ENCODE assay signal across 29 mouse cellular contexts in the genomic region with DNA sequence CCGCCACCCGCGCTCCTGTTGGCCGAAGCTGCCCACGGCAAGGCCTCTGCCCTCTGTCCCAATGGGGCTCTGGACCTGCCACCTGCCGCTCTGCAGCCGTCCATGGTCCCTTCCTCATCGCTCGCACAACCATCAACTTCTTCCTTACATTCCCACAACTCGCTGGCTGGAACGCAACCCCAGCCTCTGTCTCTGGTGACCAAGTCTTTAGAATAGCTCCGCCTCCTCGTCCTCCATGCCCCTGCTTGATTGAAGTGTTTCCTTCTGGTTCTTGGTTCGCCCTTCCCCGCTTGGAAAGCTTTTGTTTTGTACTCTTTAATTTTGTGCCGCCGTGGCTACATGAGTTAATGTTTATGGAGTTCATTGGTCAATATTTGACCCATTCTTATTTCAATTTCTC.
A peak's percentile ranks its signal among the peaks of the same experiment; 100 is the strongest.
DNase-seq lines count a peak whose midpoint lies in the region; ATAC-seq lines count a peak whose summit lies in the region.
"Had no signal": no experiment of that assay in that cellular context is flagged by ENCODE, and none has a peak within 500 bp of the region (broad histone marks: within the 10 kb centered on the region; RNA-seq: fewer than 3 reads in every experiment).

No protein-coding gene starts in this region.

- intact Hi-C loops in left cerebral cortex, postnatal 14 days (cut with DNase I), result no loop called here

- peaks cover 73% of the 10 kb centered on the region for H3K4me1 ChIP-seq in liver, embryonic 13.5 days (replicated peaks)
- peaks cover 6% of the 10 kb centered on the region; the same call in 1 of the 2 replicates for H3K4me1 ChIP-seq in midbrain, embryonic 16.5 days (ENCODE audit: control insufficient read depth, insufficient read depth, low read length)
- H3K4me1 ChIP-seq: embryonic facial prominence, embryonic 13.5 days; intestine, embryonic 15.5 days had no signal

- no peaks in the 10 kb centered on the region for H3K27me3 ChIP-seq in liver, embryonic 13.5 days
- H3K27me3 ChIP-seq in midbrain, embryonic 16.5 days (ENCODE audit: control insufficient read depth, insufficient read depth, low read depth, low read length), result no peaks in the 10 kb centered on the region
- H3K27me3 ChIP-seq: embryonic facial prominence, embryonic 13.5 days; heart, embryonic 13.5 days; intestine, embryonic 15.5 days; neural tube, embryonic 13.5 days had no signal

- 93% methylated on average over 17 of the region's 17 CpGs for WGBS in liver, embryonic 13.5 days (ENCODE audit: insufficient replicate concordance)
- 86% methylated on average over 17 of the region's 17 CpGs for WGBS in midbrain, embryonic 16.5 days

- H3K36me3 ChIP-seq in liver, embryonic 13.5 days, result peaks cover 17% of the 10 kb centered on the region
- H3K36me3 ChIP-seq in midbrain, embryonic 16.5 days (ENCODE audit: control insufficient read depth, insufficient read depth, low read length), result no peaks in the 10 kb centered on the region

- no peak overlapping the region for H3K9ac ChIP-seq in liver, embryonic 13.5 days
- no peak overlapping the region for H3K9ac ChIP-seq in midbrain, embryonic 16.5 days (ENCODE audit: low read depth, low read length)
- H3K9ac ChIP-seq: embryonic facial prominence, embryonic 13.5 days; heart, embryonic 13.5 days; intestine, embryonic 15.5 days; liver, embryonic 14.5 days; neural tube, embryonic 13.5 days had no signal

- H3K9me3 ChIP-seq in liver, embryonic 13.5 days (replicated peaks), result no peaks in the 10 kb centered on the region
- H3K9me3 ChIP-seq in midbrain, embryonic 16.5 days (replicated peaks; ENCODE audit: control insufficient read depth, low read length, poor library complexity, severe bottlenecking), result no peaks in the 10 kb centered on the region
- H3K9me3 ChIP-seq: embryonic facial prominence, embryonic 13.5 days; heart, embryonic 13.5 days; intestine, embryonic 15.5 days; neural tube, embryonic 13.5 days had no signal

- no peak overlapping the region for H3K4me3 ChIP-seq in liver, embryonic 13.5 days (replicated peaks)
- no peak overlapping the region for H3K4me3 ChIP-seq in midbrain, embryonic 16.5 days (ENCODE audit: low read depth, low read length)
- H3K4me3 ChIP-seq: embryonic facial prominence, embryonic 13.5 days; forebrain, embryonic 10.5 days; heart, embryonic 13.5 days; intestine, embryonic 15.5 days; neural tube, embryonic 13.5 days had no signal

- peak overlapping the region; percentile 52; the same call in 1 of the 2 replicates for H3K27ac ChIP-seq in liver, embryonic 13.5 days
- H3K27ac ChIP-seq in midbrain, embryonic 16.5 days (ENCODE audit: low read length), result peak overlapping the region; percentile 57; the same call in 1 of the 2 replicates
- H3K27ac ChIP-seq: embryonic facial prominence, embryonic 13.5 days; forebrain, embryonic 10.5 days; heart, embryonic 13.5 days; hindbrain, postnatal 0 days; intestine, embryonic 15.5 days; neural tube, embryonic 13.5 days; stomach, postnatal 0 days had no signal

- ATAC-seq in liver, embryonic 13.5 days (ENCODE audit: low read depth), result no peak
- no peak for ATAC-seq in midbrain, embryonic 16.5 days
- no peak for ATAC-seq in megakaryocyte, adult 5-6 weeks (ENCODE audit: poor library complexity, severe bottlenecking)
- ATAC-seq: activated CD4-positive, CD25-positive, alpha-beta regulatory T cell, adult 4 months; forebrain, embryonic 16.5 days; hindbrain, postnatal 0 days; intestine, embryonic 15.5 days had no signal

- no peak for DNase-seq in liver, embryonic 13.5 days
- DNase-seq in liver, result no peak
- DNase-seq in ES-CJ7 (ENCODE audit: low read depth, low spot score), result peak; percentile 25
- peak; percentile 57 for DNase-seq in ZHBTc4 (ENCODE audit: low read depth, low spot score)
- no peak for DNase-seq in left cerebral cortex, postnatal 14 days (ENCODE audit: low spot score in 2 of 2)
- DNase-seq: adrenal gland, adult 2 months; adrenal gland, postnatal 36 days; B cell, adult 2 months; cerebellum, adult 8-10 months; cerebellum, postnatal 36 days; gastrocnemius, postnatal 10 days; heart, postnatal 10 days; left cerebral cortex, postnatal 4 days; lung, adult 2 months; lung, postnatal 10 days; right cerebral cortex, postnatal 4 days; thymus, postnatal 4 days had no signal

- H3K4me2 ChIP-seq in liver, embryonic 13.5 days, result no peak overlapping the region
- H3K4me2 ChIP-seq in midbrain, embryonic 16.5 days (ENCODE audit: low read length), result no peak overlapping the region
- H3K4me2 ChIP-seq: embryonic facial prominence, embryonic 13.5 days; heart, embryonic 13.5 days; intestine, embryonic 15.5 days; neural tube, embryonic 13.5 days had no signal

Comparison
In these comparisons a context has a peak if more than half of its experiments do, and no peak if none do; other contexts are left out.
1. DNase-seq: peak in ES-CJ7 (single experiment) and ZHBTc4 (single experiment); none in liver, embryonic 13.5 days (single experiment), liver (single experiment) and left cerebral cortex, postnatal 14 days (0 of 2).